ENCODE assay signal across 9 mouse cellular contexts in genomic region chr4:126839873-126840272, GRCm38 (mm10).
DNase-seq lines count a peak whose midpoint lies in the region; ATAC-seq and TF ChIP-seq lines count a peak whose summit lies in the region.
"Had no signal": no experiment of that assay in that cellular context is flagged by ENCODE, and none has a peak within 500 bp of the region (broad histone marks: within the 10 kb centered on the region; RNA-seq: fewer than 3 reads in every experiment).

No protein-coding gene starts in this region.

- H3K9me3 ChIP-seq in CH12.LX (replicated peaks; ENCODE audit: low read length) = no peaks in the 10 kb centered on the region
- H3K9me3 ChIP-seq in embryonic facial prominence, embryonic 11.5 days (replicated peaks; ENCODE audit: control insufficient read depth, low read length) = no peaks in the 10 kb centered on the region
- no peaks in the 10 kb centered on the region for H3K9me3 ChIP-seq in heart, embryonic 11.5 days (replicated peaks; ENCODE audit: control insufficient read depth, low read length)
- H3K9me3 ChIP-seq: limb, embryonic 13.5 days had no signal

- peak; percentile 72 to 88; a peak in 3 of 4 replicates for TF ChIP-seq CTCF in CH12.LX (conservative IDR thresholded peaks at IDR 0.05 in 1 of 2, IDR thresholded peaks at IDR 0.05 in 1 of 2; ENCODE audit: low read depth in 2 of 2, low read length in 2 of 2)
- TF ChIP-seq CTCF in lung, adult 2 months (IDR thresholded peaks at IDR 0.05; ENCODE audit: insufficient read depth, low read length) = peak; percentile 97

- TF ChIP-seq POLR2A in CH12.LX (IDR thresholded peaks at IDR 0.05; ENCODE audit: low read depth, low read length) = no peak
- TF ChIP-seq POLR2A in lung, adult 2 months (IDR thresholded peaks at IDR 0.05; ENCODE audit: borderline replicate concordance, extremely low read depth, low read depth, low read length) = no peak

- no peaks in the 10 kb centered on the region for H3K4me1 ChIP-seq in CH12.LX (ENCODE audit: control insufficient read depth in 1 of 2, insufficient read depth in 2 of 2)
- H3K4me1 ChIP-seq in embryonic facial prominence, embryonic 11.5 days (ENCODE audit: control insufficient read depth, insufficient read depth, low read length) = no peaks in the 10 kb centered on the region
- no peaks in the 10 kb centered on the region; the same call in 1 of the 2 replicates for H3K4me1 ChIP-seq in heart, embryonic 11.5 days (ENCODE audit: control insufficient read depth, insufficient read depth, low read length)
- H3K4me1 ChIP-seq in lung, adult 2 months (ENCODE audit: control insufficient read depth, insufficient read depth, low read length) = no peaks in the 10 kb centered on the region
- H3K4me1 ChIP-seq: limb, embryonic 13.5 days had no signal

- WGBS in embryonic facial prominence, embryonic 11.5 days = 18% methylated on average over 7 of the region's 7 CpGs
- WGBS in heart, embryonic 11.5 days (ENCODE audit: insufficient replicate concordance) = 13% methylated on average over 7 of the region's 7 CpGs
- 16% methylated on average over 7 of the region's 7 CpGs for WGBS in lung, adult 2 months

- dilution Hi-C loops in CH12.LX (cut with MboI; ENCODE audit: extremely low pct_ligation_motif_present, extremely low pct_unique_long_range_greater_than_20kb, low sequenced_read_pairs) = no loop called here

- H3K9ac ChIP-seq in CH12.LX (ENCODE audit: insufficient read depth, low read depth) = no peak overlapping the region
- H3K9ac ChIP-seq in embryonic facial prominence, embryonic 11.5 days (replicated peaks; ENCODE audit: low read length) = no peak overlapping the region
- 0 out of 2 replicates have a peak overlapping the region, but pooled peaks have one; percentile 22 for H3K9ac ChIP-seq in heart, embryonic 11.5 days (ENCODE audit: low read depth, low read length)

- ATAC-seq in embryonic facial prominence, embryonic 11.5 days (replicated peaks; ENCODE audit: insufficient number of reproducible peaks, low FRiP score, low TSS enrichment, low read depth) = no peak
- no peak for ATAC-seq in heart, embryonic 11.5 days (replicated peaks; ENCODE audit: insufficient number of reproducible peaks, low FRiP score, low TSS enrichment)

- no peak overlapping the region for H3K4me2 ChIP-seq in CH12.LX (ENCODE audit: insufficient read depth, low read depth, poor library complexity, severe bottlenecking)
- no peak overlapping the region for H3K4me2 ChIP-seq in embryonic facial prominence, embryonic 11.5 days (ENCODE audit: low read depth, low read length)
- no peak overlapping the region for H3K4me2 ChIP-seq in heart, embryonic 11.5 days
- H3K4me2 ChIP-seq: limb, embryonic 13.5 days had no signal

- H3K4me3 ChIP-seq in CH12.LX (replicated peaks in 1 of 3; ENCODE audit: low read depth in 2 of 3, low read length in 2 of 3, poor library complexity in 1 of 3) = no peak overlapping the region
- no peak overlapping the region for H3K4me3 ChIP-seq in embryonic facial prominence, embryonic 11.5 days (ENCODE audit: low read depth, low read length)
- H3K4me3 ChIP-seq in heart, embryonic 11.5 days (ENCODE audit: low read depth, low read length) = no peak overlapping the region
- no peak overlapping the region for H3K4me3 ChIP-seq in lung, adult 2 months (replicated peaks; ENCODE audit: extremely low read depth, low read depth, low read length)
- H3K4me3 ChIP-seq: limb, embryonic 13.5 days had no signal

- H3K27me3 ChIP-seq in CH12.LX (replicated peaks) = no peaks in the 10 kb centered on the region
- no peaks in the 10 kb centered on the region for H3K27me3 ChIP-seq in embryonic facial prominence, embryonic 11.5 days (ENCODE audit: control insufficient read depth, insufficient read depth, low read length)
- no peaks in the 10 kb centered on the region for H3K27me3 ChIP-seq in heart, embryonic 11.5 days (ENCODE audit: control insufficient read depth, insufficient read depth, low read length)
- H3K27me3 ChIP-seq: limb, embryonic 13.5 days had no signal

- H3K79me2 ChIP-seq in CH12.LX (replicated peaks; ENCODE audit: control insufficient read depth, extremely low read depth, insufficient read depth, poor library complexity, severe bottlenecking) = no peaks in the 10 kb centered on the region

- DNase-seq in CH12.LX (ENCODE audit: extremely low read depth) = peak; percentile 71
- peak; percentile 87 to 90 for DNase-seq in adrenal gland, postnatal 36 days
- DNase-seq in embryonic facial prominence, embryonic 11.5 days (ENCODE audit: low spot score) = peak; percentile 85
- DNase-seq in layer of hippocampus, adult 11-12 months (ENCODE audit: low spot score) = peak; percentile 94
- DNase-seq in lung, adult 2 months = peak; percentile 83
- peak; percentile 54 for DNase-seq in ovary, adult 18-20 months (ENCODE audit: low spot score)
- DNase-seq in testis, postnatal 14 days (ENCODE audit: low spot score) = peak; percentile 54

- H3K27ac ChIP-seq in CH12.LX (ENCODE audit: insufficient read depth, low read depth) = no peak overlapping the region
- H3K27ac ChIP-seq in embryonic facial prominence, embryonic 11.5 days (replicated peaks; ENCODE audit: low read depth, low read length) = no peak overlapping the region
- H3K27ac ChIP-seq in heart, embryonic 11.5 days (ENCODE audit: low read depth, low read length) = no peak overlapping the region
- H3K27ac ChIP-seq: limb, embryonic 13.5 days had no signal

- in situ Hi-C loops in CH12.LX (cut with MboI; ENCODE audit: low pct_ligation_motif_present, low pct_unique_long_range_greater_than_20kb, low sequenced_read_pairs) = loop anchor here (5.0 to 10.0 kb wide), 2 partner anchors 93 to 235 kb away; partner anchors contain the start of gene 5730409E04Rik

- TF ChIP-seq EP300 in CH12.LX (IDR thresholded peaks at IDR 0.05; ENCODE audit: low read length) = no peak

- peaks cover 54 to 90% of the 10 kb centered on the region in 2 experiments for H3K36me3 ChIP-seq in CH12.LX (replicated peaks in 1 of 2; ENCODE audit: control insufficient read depth in 1 of 2, insufficient read depth in 1 of 2, low read length in 1 of 2)
- H3K36me3 ChIP-seq in embryonic facial prominence, embryonic 11.5 days (replicated peaks; ENCODE audit: control insufficient read depth, insufficient read depth, low read depth, low read length) = no peaks in the 10 kb centered on the region; the same call in 1 of the 2 replicates
- peaks cover 10% of the 10 kb centered on the region for H3K36me3 ChIP-seq in heart, embryonic 11.5 days (ENCODE audit: control insufficient read depth, insufficient read depth, low read length)

- peak; percentile 77 for TF ChIP-seq RAD21 in CH12.LX (IDR thresholded peaks at IDR 0.05; ENCODE audit: low read depth, low read length)

TF ChIP-seq in CH12.LX, 34 proteins besides CTCF, POLR2A, EP300 and RAD21:
- TF ChIP-seq HCFC1 (IDR thresholded peaks at IDR 0.05; ENCODE audit: low read depth, low read length) (no peak), JUND (conservative IDR thresholded peaks at IDR 0.05; ENCODE audit: low read depth, low read length) (no peak), ZC3H11A (IDR thresholded peaks at IDR 0.05; ENCODE audit: low read depth, low read length) (0 out of 2 replicates have a peak, but pooled peaks have one; percentile 7), SMC3 (IDR thresholded peaks at IDR 0.05; ENCODE audit: low read depth, low read length) (peak; percentile 85), MAZ (IDR thresholded peaks at IDR 0.05; ENCODE audit: low read depth, low read length) (no peak)
